In the genomic region with DNA sequence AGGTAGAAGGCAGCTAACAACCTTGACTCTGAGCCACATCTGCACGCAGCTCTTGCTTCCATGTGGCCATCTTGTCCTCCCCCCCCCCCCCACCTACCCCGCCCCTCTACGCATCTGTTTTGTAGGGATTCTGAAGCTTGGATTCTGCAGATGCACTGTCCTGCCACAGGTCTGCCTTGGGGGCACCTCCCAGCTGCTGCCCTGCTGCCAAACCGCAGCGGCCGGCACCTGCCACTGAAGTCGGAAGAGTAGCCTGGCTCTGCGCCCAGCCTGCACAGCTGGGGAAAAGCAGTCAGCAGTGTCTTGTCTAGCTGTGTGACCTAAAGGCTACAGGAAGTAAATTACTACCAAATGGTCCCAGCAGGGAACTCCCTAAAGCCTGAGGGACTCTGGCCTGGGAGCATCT, we compare ENCODE assay signal across 8 mouse cellular contexts.
DNase-seq lines count a peak whose midpoint lies in the region; ATAC-seq and TF ChIP-seq lines count a peak whose summit lies in the region.

No protein-coding gene starts in this region.

- peak; percentile 59 for DNase-seq in testis, postnatal 10 days (ENCODE audit: low spot score)
- no peak for DNase-seq in testis, postnatal 14 days (ENCODE audit: low spot score)
- peak; percentile 87 for DNase-seq in kidney, postnatal 14 days
- no peak for DNase-seq in layer of hippocampus, adult 9-11 months
- no peak for DNase-seq in left cerebral cortex, adult 2 months (ENCODE audit: extremely low spot score in 1 of 2, low spot score in 2 of 2)
- DNase-seq in cerebellum, adult 9-10 months, result no peak

- no peak overlapping the region for H3K27ac ChIP-seq in heart, embryonic 11.5 days (ENCODE audit: low read depth, low read length)
- H3K27ac ChIP-seq in stomach, embryonic 16.5 days (ENCODE audit: low read length), result no peak overlapping the region
- no peak overlapping the region for H3K27ac ChIP-seq in left cerebral cortex, adult 2 months

- no peak overlapping the region for H3K4me3 ChIP-seq in heart, embryonic 11.5 days (ENCODE audit: low read depth, low read length)
- H3K4me3 ChIP-seq in stomach, embryonic 16.5 days (replicated peaks; ENCODE audit: low read length), result no peak overlapping the region
- no peak overlapping the region for H3K4me3 ChIP-seq in left cerebral cortex, adult 2 months

- no peak for TF ChIP-seq CTCF in left cerebral cortex, adult 2 months (IDR thresholded peaks at IDR 0.05)

- H3K9me3 ChIP-seq in heart, embryonic 11.5 days (replicated peaks; ENCODE audit: control insufficient read depth, low read length), result no peaks in the 10 kb centered on the region
- no peaks in the 10 kb centered on the region for H3K9me3 ChIP-seq in stomach, embryonic 16.5 days (replicated peaks; ENCODE audit: control insufficient read depth, low read length)

- 55% methylated on average over 8 of the region's 8 CpGs for WGBS in heart, embryonic 11.5 days (ENCODE audit: insufficient replicate concordance)
- WGBS in stomach, embryonic 16.5 days, result 50% methylated on average over 8 of the region's 8 CpGs

- intact Hi-C loops in left cerebral cortex, adult 2 months (cut with DNase I), result loop anchor here (5.0 kb wide), 1 partner anchor 83 kb away; no protein-coding TSS in a partner anchor

- H3K4me2 ChIP-seq in heart, embryonic 11.5 days, result no peak overlapping the region
- H3K4me2 ChIP-seq in stomach, embryonic 16.5 days (ENCODE audit: low read depth, low read length), result no peak overlapping the region

- no peaks in the 10 kb centered on the region for H3K36me3 ChIP-seq in heart, embryonic 11.5 days (ENCODE audit: control insufficient read depth, insufficient read depth, low read length)
- H3K36me3 ChIP-seq in stomach, embryonic 16.5 days (ENCODE audit: control insufficient read depth, insufficient read depth, low read length), result no peaks in the 10 kb centered on the region

- H3K4me1 ChIP-seq in heart, embryonic 11.5 days (ENCODE audit: control insufficient read depth, insufficient read depth, low read length), result no peaks in the 10 kb centered on the region
- H3K4me1 ChIP-seq in stomach, embryonic 16.5 days (ENCODE audit: control insufficient read depth, insufficient read depth, low read length), result peaks cover 2% of the 10 kb centered on the region

- H3K27me3 ChIP-seq in heart, embryonic 11.5 days (ENCODE audit: control insufficient read depth, insufficient read depth, low read length), result no peaks in the 10 kb centered on the region
- H3K27me3 ChIP-seq in stomach, embryonic 16.5 days (ENCODE audit: control insufficient read depth, insufficient read depth, low read length), result no peaks in the 10 kb centered on the region

- peak; percentile 55; the same call in 1 of the 2 replicates for ATAC-seq in heart, embryonic 11.5 days (replicated peaks; ENCODE audit: insufficient number of reproducible peaks, low FRiP score, low TSS enrichment)
- ATAC-seq in stomach, embryonic 16.5 days (ENCODE audit: insufficient read depth, low FRiP score), result peak; percentile 50; the same call in 1 of the 2 replicates

- H3K9ac ChIP-seq in heart, embryonic 11.5 days (ENCODE audit: low read depth, low read length), result no peak overlapping the region
- no peak overlapping the region for H3K9ac ChIP-seq in stomach, embryonic 16.5 days (ENCODE audit: low read length)

Comparison
In these comparisons a context has a peak if more than half of its experiments do, and no peak if none do; other contexts are left out.
1. DNase-seq: peak in testis, postnatal 10 days (single experiment) and kidney, postnatal 14 days (single experiment); none in testis, postnatal 14 days (single experiment), layer of hippocampus, adult 9-11 months (single experiment), left cerebral cortex, adult 2 months (0 of 2) and cerebellum, adult 9-10 months (single experiment).